Mouse (Mus musculus) heart, embryonic 15.5 days (tissue): Measurements from ENCODE around the gene Synm. TPM values are rescaled to one million over a fixed set of nuclear protein-coding genes. Genes with fewer than 3 reads are reported as not detected.

Experiments
- ATAC-seq: fragments of 200-750 bp; cut with Nextera tagmentation; replicated peaks from 2 replicates; pipeline ENCODE4 v1.8.0; 2017; ENCODE audit warnings: low read depth, moderate TSS enrichment; ENCODE audit not compliant: insufficient number of reproducible peaks, insufficient read depth, low FRiP score
- H3K27ac ChIP-seq: fragments of 300-500 bp; sonication (generic); 2 replicates; pipeline ENCODE4 v1.5.1; 2015; ENCODE audit warnings: mild to moderate bottlenecking, inconsistent platforms
- H3K27me3 ChIP-seq: fragments of 300-500 bp; sonication (generic); 2 replicates; pipeline ENCODE4 v1.6.1; 2015; ENCODE audit warnings: inconsistent platforms
- H3K36me3 ChIP-seq: fragments of 300-500 bp; sonication (generic); 2 replicates; pipeline ENCODE4 v1.6.1; 2015; ENCODE audit warnings: mild to moderate bottlenecking, inconsistent platforms
- H3K4me1 ChIP-seq: fragments of 300-500 bp; sonication (generic); replicated peaks from 2 replicates; pipeline ENCODE4 v1.6.1; 2015; ENCODE audit warnings: inconsistent platforms
- H3K4me2 ChIP-seq: fragments of 300-500 bp; sonication (generic); 2 replicates; pipeline ENCODE4 v1.6.1; 2015; ENCODE audit warnings: inconsistent platforms, mild to moderate bottlenecking, moderate library complexity
- H3K4me3 ChIP-seq: fragments of 300-500 bp; sonication (generic); 2 replicates; pipeline ENCODE4 v1.5.1; 2015; ENCODE audit warnings: mild to moderate bottlenecking, inconsistent platforms
- H3K9ac ChIP-seq: fragments of 300-500 bp; sonication (generic); 2 replicates; pipeline ENCODE4 v1.6.1; 2015; ENCODE audit warnings: mild to moderate bottlenecking, inconsistent platforms
- H3K9me3 ChIP-seq: fragments of 300-500 bp; sonication (generic); replicated peaks from 2 replicates; pipeline ENCODE4 v1.6.1; 2016; ENCODE audit warnings: inconsistent platforms
- WGBS: fragments of 180-500 bp; shearing (Covaris S2); methylation state at CpG from one replicate; pipeline ENCODE4 v1.1.7; 2015; ENCODE audit warnings: mixed read lengths; 5-methylcytosine and 5-hydroxymethylcytosine counted together
- polyA plus RNA-seq: library from polyadenylated mRNA; unstranded; fragments of >200 nt; fragmentation: Nextera tagmentation; extraction: Ambion mirVana; gene quantifications from 2 replicates; pipeline ENCODE4 v1.2.1, GENCODE M21; 2015

The Synm gene
- polyA plus RNA-seq, 1 experiment from 2014 or later, result 2.5 TPM

DNA sequence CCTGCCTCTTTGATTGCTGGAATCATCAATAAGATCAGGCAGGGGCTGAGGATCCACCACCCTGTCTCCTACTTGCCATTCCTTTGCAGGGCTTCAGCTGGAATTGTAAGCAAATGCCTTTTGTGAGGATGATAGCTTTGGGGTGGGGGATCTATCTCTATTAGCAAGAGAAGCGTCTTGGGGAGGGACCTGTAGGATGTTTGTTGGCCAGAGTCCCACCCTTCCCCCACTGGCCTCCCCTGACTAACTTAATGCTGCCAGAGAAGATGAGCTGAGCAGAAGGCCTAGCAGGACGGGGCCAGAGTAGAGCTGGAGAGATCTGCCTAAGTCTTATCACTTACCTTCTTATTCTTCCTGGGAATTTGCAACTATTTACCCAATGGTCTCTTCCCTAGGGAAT, 37.4 kb downstream of the Synm start:
- Histone ChIP-seq H3K9ac (no peak overlapping the region), H3K36me3 (0 out of 2 replicates have a peak, but pooled peaks cover 9% of the 10 kb centered on the region), H3K4me1 (peaks cover 27% of the 10 kb centered on the region), H3K27ac (no peak overlapping the region), H3K27me3 (no peaks in the 10 kb centered on the region), H3K4me2 (no peak overlapping the region), H3K4me3 (no peak overlapping the region), H3K9me3 (no peaks in the 10 kb centered on the region)
- 46% methylated on average over 2 of the region's 2 CpGs for WGBS
- ATAC-seq, result no peak

GRCm38 (mm10) chr7:67718804-67719203, 40.7 kb downstream of the Synm start:
- Histone ChIP-seq H3K4me1 (peaks cover 53% of the 10 kb centered on the region), H3K9me3 (no peaks in the 10 kb centered on the region), H3K4me3 (no peak overlapping the region), H3K36me3 (0 out of 2 replicates have a peak, but pooled peaks cover 4% of the 10 kb centered on the region), H3K27me3 (no peaks in the 10 kb centered on the region), H3K27ac (peak overlapping the region; percentile 44), H3K9ac (no peak overlapping the region), H3K4me2 (0 out of 2 replicates have a peak overlapping the region, but pooled peaks have one; percentile 16)
- WGBS, result 9% methylated on average over 8 of the region's 8 CpGs
- 0 out of 2 replicates have a peak, but pooled peaks have one; percentile 15 for ATAC-seq

DNA sequence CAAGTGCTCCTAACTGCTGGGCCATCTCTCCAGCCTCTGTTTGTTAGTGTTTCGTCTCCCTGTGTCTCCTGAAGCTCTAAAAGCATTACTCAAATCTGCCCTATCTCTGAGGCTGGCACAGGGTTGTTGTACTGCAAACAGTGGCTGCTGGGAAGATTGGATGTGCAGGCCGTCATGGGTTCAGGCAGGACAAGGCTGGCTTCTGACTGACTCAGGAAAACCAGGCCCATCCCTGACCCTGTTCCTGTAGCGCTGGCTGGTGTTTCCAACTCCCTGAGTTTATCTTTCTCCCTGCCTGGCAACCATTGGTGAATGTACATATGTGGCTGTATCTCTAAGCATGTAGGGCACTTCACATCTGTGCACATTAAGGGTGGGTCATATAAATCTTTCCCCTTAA, 42.0 kb downstream of the Synm start:
- Histone ChIP-seq H3K4me3 (no peak overlapping the region), H3K4me1 (peaks cover 54% of the 10 kb centered on the region), H3K27me3 (no peaks in the 10 kb centered on the region), H3K9ac (no peak overlapping the region), H3K4me2 (no peak overlapping the region), H3K36me3 (peaks cover 12% of the 10 kb centered on the region), H3K9me3 (no peaks in the 10 kb centered on the region), H3K27ac (no peak overlapping the region)
- WGBS, result 71% methylated on average over 3 of the region's 3 CpGs
- ATAC-seq, result no peak

GRCm38 (mm10) chr7:67716925-67717324, 42.6 kb downstream of the Synm start:
- Histone ChIP-seq H3K27me3 (no peaks in the 10 kb centered on the region), H3K4me3 (no peak overlapping the region), H3K27ac (no peak overlapping the region), H3K9me3 (no peaks in the 10 kb centered on the region), H3K4me1 (peaks cover 51% of the 10 kb centered on the region), H3K4me2 (no peak overlapping the region), H3K9ac (no peak overlapping the region), H3K36me3 (peaks cover 16% of the 10 kb centered on the region)
- no peak for ATAC-seq
- 73% methylated on average over 10 of the region's 10 CpGs for WGBS

DNA sequence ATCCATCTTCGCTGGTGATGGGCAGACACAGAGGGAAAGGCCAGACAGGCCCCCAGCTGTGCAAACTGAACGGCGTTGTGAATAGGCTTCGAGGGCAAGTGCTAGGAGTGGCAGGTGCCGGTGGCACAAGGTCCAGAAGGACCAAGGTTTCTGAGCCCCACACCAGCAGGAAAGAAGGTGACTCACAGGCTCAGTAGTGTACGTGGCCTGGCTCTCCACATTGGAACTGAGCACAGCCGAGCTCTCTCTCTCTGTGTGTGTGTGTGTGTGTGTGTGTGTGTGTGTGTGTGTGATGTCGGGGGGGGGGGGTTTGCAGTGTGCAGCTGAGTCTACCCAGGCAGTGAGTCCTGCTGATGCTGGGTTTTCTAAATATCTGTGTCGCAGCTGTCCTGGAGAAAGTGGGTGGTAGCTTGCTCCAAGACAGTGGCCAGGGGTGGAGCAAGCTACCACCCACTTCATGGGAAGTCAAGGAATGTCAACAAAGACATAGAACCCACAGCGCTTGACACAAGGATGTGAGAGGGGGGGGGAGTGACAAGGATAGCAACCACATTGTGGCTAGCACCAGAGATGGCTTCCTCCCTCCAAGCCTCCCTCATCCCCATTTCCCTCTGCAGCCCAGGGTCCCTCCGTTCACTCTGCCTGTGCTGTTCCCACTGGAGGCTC, 43.2 kb downstream of the Synm start:
- no peaks in the 10 kb centered on the region for H3K9me3 ChIP-seq
- H3K27me3 ChIP-seq, result no peaks in the 10 kb centered on the region
- 77% methylated on average over 11 of the region's 11 CpGs for WGBS
- H3K9ac ChIP-seq, result no peak overlapping the region
- H3K36me3 ChIP-seq, result peaks cover 22% of the 10 kb centered on the region
- ATAC-seq, result no peak
- H3K27ac ChIP-seq, result no peak overlapping the region
- no peak overlapping the region for H3K4me3 ChIP-seq
- peaks cover 51% of the 10 kb centered on the region for H3K4me1 ChIP-seq
- no peak overlapping the region for H3K4me2 ChIP-seq

DNA sequence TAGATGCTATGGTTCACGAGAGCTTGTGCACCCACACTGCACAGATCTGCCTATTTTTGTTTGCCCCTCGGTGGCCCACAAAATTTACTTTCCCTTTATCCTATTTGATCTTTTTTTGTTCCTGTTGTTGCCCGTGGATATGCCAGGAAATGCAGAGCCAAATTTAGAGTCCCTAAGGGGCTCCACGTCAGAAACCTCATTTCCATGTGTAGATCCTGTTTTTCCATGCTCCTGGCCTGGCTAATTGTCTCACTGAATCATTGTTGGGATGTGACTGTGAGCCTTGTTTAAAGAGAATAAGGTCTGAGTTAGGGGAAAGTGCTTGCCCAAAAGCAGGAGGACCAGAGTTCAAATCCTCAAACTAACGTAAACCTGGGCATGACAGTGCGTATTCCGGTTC, 44.4 kb downstream of the Synm start:
- no peak overlapping the region for H3K4me3 ChIP-seq
- peaks cover 54% of the 10 kb centered on the region for H3K4me1 ChIP-seq
- H3K27me3 ChIP-seq, result no peaks in the 10 kb centered on the region
- H3K27ac ChIP-seq, result peak overlapping the region; percentile 52; the same call in 1 of the 2 replicates
- WGBS, result 65% methylated on average over 7 of the region's 7 CpGs
- ATAC-seq, result no peak
- H3K9me3 ChIP-seq, result no peaks in the 10 kb centered on the region
- H3K4me2 ChIP-seq, result no peak overlapping the region
- no peak overlapping the region for H3K9ac ChIP-seq
- H3K36me3 ChIP-seq, result peaks cover 28% of the 10 kb centered on the region

DNA sequence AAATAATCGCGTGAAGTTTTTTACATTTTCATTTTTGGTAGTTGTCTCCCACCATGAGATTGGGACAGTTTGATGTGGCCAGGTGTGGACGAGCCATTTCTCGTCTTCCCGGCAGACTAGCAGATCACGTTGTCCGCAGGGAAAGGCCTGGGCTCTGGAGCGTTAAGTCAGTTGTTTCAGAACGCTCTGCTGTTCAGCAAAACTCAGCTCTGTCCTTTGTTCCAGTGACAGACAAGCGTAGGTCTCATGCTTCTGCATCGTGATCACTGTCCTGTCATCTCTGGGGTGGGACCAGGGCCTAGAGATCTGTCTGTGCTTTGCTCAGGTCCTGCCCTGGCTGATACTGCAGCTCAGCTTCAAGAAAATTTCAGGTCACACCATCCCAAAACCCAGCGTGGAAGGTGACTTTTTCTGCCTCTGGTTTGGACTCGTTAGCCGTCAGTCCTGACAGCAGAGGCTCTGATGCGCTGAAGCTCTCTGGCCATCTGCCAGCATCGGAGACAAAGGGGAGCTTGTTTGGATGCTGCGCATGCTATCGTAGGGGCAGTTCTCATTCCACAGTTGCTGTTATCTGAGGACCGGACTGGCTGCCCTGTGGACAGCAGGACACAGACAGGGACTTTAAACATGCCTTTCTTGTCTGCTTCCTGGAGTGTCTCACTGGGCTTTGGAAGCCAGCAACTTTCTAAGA, 45.6 kb downstream of the Synm start:
- WGBS, result 40% methylated on average over 19 of the region's 19 CpGs
- H3K4me1 ChIP-seq, result peaks cover 51% of the 10 kb centered on the region
- peak overlapping the region; percentile 52 for H3K27ac ChIP-seq
- H3K4me3 ChIP-seq, result no peak overlapping the region
- H3K4me2 ChIP-seq, result peak overlapping the region; percentile 4; the same call in 1 of the 2 replicates
- H3K9ac ChIP-seq, result no peak overlapping the region
- H3K27me3 ChIP-seq, result no peaks in the 10 kb centered on the region
- H3K9me3 ChIP-seq, result no peaks in the 10 kb centered on the region
- ATAC-seq, result no peak; the same call in 1 of the 2 replicates
- peaks cover 28% of the 10 kb centered on the region for H3K36me3 ChIP-seq

DNA sequence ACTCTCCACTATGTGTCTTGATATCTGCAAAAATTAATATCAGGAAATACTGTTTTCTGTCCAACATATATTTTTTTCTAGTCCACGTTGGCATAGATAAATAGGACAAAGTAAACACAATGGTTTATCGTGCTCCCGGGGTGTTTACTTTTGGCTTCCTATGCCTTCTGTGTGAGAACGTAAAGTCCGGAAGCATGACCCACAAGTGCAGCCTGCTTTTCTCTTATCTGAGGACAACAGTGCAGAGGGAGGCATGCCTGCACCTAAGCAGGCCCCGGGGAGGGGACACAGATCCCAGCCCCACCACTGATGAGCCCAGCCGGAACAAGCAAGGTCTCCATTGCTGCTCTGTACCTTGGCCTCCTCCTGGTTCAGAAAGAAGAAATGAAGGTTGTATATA, 49.3 kb downstream of the Synm start:
- H3K36me3 ChIP-seq, result peaks cover 24% of the 10 kb centered on the region
- ATAC-seq, result no peak
- no peaks in the 10 kb centered on the region for H3K27me3 ChIP-seq
- no peak overlapping the region for H3K4me2 ChIP-seq
- H3K27ac ChIP-seq, result 0 out of 2 replicates have a peak overlapping the region, but pooled peaks have one; percentile 18
- no peak overlapping the region for H3K4me3 ChIP-seq
- no peak overlapping the region for H3K9ac ChIP-seq
- 51% methylated on average over 7 of the region's 7 CpGs for WGBS
- H3K4me1 ChIP-seq, result peaks cover 25% of the 10 kb centered on the region
- H3K9me3 ChIP-seq, result no peaks in the 10 kb centered on the region

- Histone ChIP-seq H3K27ac (no peak overlapping the region), H3K9ac (no peak overlapping the region), H3K27me3 (no peaks in the 10 kb centered on the region), H3K4me2 (no peak overlapping the region), H3K4me3 (no peak overlapping the region), H3K4me1 (peaks cover 10% of the 10 kb centered on the region), H3K36me3 (peaks cover 22% of the 10 kb centered on the region), H3K9me3 (no peaks in the 10 kb centered on the region)
- no peak for ATAC-seq
- 72% methylated on average over 6 of the region's 6 CpGs for WGBS
These were observed 51.4 kb downstream of the Synm start for GRCm38 (mm10) chr7:67708160-67708559.

DNA sequence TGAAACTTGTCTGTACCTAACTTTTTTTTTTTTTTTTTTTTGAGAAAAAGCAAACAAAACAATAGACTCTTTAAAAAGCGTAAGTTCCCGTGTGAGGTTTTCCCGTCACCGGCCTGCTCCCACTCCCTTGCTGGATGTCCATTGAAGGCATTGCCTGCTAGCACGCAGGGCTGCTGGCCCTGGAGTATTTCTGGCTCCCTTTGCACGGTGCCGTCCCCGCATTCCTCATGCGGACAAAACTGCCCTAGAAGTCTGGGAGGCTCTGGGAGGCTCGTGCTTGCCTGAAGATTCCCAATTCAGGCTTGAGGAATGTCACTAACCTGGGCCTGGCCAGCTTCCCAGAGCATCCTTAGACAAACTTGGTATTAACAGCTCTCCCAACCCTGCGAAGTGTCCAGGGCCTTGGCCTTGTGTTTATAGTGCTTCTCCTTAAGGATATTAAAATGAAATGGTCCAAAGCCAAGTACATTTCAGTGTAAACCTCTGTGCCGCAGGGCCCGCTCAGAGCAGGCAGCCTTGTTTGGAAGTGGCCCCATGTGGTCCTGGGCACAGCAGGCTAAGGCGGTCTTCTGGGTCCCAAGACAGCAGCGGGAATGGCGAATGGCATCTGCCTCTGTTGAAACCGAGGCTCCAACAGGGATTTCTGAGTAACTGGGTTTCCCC, 58.2 kb downstream of the Synm start:
- H3K36me3 ChIP-seq, result no peaks in the 10 kb centered on the region
- peaks cover 12% of the 10 kb centered on the region for H3K4me1 ChIP-seq
- peak overlapping the region; percentile 63 for H3K27ac ChIP-seq
- H3K4me3 ChIP-seq, result no peak overlapping the region
- no peak; the same call in 1 of the 2 replicates for ATAC-seq
- WGBS, result 46% methylated on average over 17 of the region's 17 CpGs
- H3K4me2 ChIP-seq, result no peak overlapping the region
- no peaks in the 10 kb centered on the region for H3K27me3 ChIP-seq
- H3K9me3 ChIP-seq, result no peaks in the 10 kb centered on the region
- no peak overlapping the region for H3K9ac ChIP-seq

DNA sequence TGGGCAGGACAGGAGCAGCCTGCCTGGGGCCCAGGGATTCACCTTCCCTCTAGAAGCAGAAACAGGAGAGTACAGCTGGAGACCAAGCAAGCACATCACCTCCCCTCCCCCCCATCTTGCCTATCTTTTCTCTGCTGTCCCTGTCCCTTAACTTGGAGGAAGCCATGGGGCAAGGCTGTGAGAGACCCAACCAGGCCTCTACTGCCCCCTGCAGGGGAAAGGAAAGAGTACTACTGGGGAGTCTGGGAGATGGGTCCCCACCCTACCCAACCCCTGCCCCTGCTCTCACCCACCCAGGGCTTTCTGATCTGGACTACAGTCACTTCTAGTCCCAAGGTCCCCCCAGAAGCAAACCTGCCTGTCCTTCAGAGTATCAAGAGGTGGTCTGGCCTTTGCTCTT, 58.7 kb downstream of the Synm start:
- Histone ChIP-seq H3K9ac (no peak overlapping the region), H3K4me3 (no peak overlapping the region), H3K36me3 (no peaks in the 10 kb centered on the region), H3K9me3 (no peaks in the 10 kb centered on the region), H3K4me2 (no peak overlapping the region), H3K27me3 (no peaks in the 10 kb centered on the region), H3K4me1 (peaks cover 12% of the 10 kb centered on the region), H3K27ac (peak overlapping the region; percentile 63)
- ATAC-seq, result 0 out of 2 replicates have a peak, but pooled peaks have one; percentile 30
